ENCODE assay signal across 16 mouse cellular contexts in the genomic region with DNA sequence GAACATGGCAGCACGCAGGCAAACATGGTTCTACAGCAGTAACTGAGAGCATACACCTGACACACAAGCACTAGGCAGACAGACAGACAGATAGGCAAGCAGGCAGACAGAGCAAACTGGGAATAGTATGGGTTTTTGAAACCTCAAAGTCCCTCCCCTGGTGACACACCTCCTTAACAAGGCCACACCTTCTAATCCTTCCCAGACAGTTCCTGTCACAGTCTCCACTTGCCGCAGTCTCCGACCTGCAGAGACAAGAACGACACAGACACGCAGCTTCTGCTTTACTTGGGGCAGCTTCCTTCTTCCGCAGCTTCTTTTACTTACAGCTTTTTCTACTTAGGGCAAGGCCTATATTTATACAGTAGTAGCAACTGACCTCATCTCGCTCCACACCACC.
"Had no signal": no experiment of that assay in that cellular context is flagged by ENCODE, and none has a peak within 500 bp of the region (broad histone marks: within the 10 kb centered on the region; RNA-seq: fewer than 3 reads in every experiment).

No protein-coding gene starts in this region.

- H3K4me1 ChIP-seq: lung, embryonic 15.5 days; megakaryocyte, embryonic 14.5 days; midbrain, embryonic 13.5 days; midbrain, embryonic 15.5 days; neural tube, embryonic 12.5 days; stomach, embryonic 15.5 days had no signal

- H3K27me3 ChIP-seq: lung, embryonic 15.5 days; megakaryocyte, embryonic 14.5 days; midbrain, embryonic 15.5 days; neural tube, embryonic 12.5 days; stomach, embryonic 15.5 days had no signal

- ATAC-seq: lung, postnatal 0 days; midbrain, embryonic 13.5 days; midbrain, embryonic 15.5 days had no signal

- H3K9ac ChIP-seq: lung, embryonic 15.5 days; midbrain, embryonic 13.5 days; midbrain, embryonic 15.5 days; neural tube, embryonic 12.5 days; stomach, embryonic 15.5 days had no signal

- H3K4me3 ChIP-seq: lung, embryonic 15.5 days; megakaryocyte, embryonic 14.5 days; midbrain, embryonic 13.5 days; midbrain, embryonic 15.5 days; neural tube, embryonic 12.5 days; stomach, embryonic 15.5 days had no signal

- DNase-seq: lung, adult 2 months; lung, postnatal 14 days; lung, postnatal 36 days; right cerebral cortex, postnatal 14 days; thymus, adult 2 months; thymus, postnatal 25 days; thymus, postnatal 4 days had no signal

- H3K9me3 ChIP-seq: lung, embryonic 15.5 days; midbrain, embryonic 13.5 days; midbrain, embryonic 15.5 days; neural tube, embryonic 12.5 days; stomach, embryonic 15.5 days had no signal

- H3K36me3 ChIP-seq: lung, embryonic 15.5 days; midbrain, embryonic 13.5 days; midbrain, embryonic 15.5 days; neural tube, embryonic 12.5 days; stomach, embryonic 15.5 days had no signal

- H3K27ac ChIP-seq: lung, embryonic 15.5 days; macrophage; midbrain, embryonic 13.5 days; midbrain, embryonic 15.5 days; neural tube, embryonic 12.5 days; stomach, embryonic 15.5 days; stomach, postnatal 0 days had no signal
